Mouse (Mus musculus) liver, postnatal 0 days (tissue): ENCODE measurements around the gene Olfr65.

Source experiments
- CTCF ChIP-seq: sonication (generic); IDR thresholded peaks from 2 replicates; pipeline ENCODE4 v1.5.1; 2016; ENCODE audit warnings: antibody characterized with exemption, low read depth
- EP300 ChIP-seq: IDR thresholded peaks from 2 replicates; pipeline ENCODE4 v1.6.1; 2016; ENCODE audit warnings: antibody characterized with exemption, low read depth, mild to moderate bottlenecking

DNA sequence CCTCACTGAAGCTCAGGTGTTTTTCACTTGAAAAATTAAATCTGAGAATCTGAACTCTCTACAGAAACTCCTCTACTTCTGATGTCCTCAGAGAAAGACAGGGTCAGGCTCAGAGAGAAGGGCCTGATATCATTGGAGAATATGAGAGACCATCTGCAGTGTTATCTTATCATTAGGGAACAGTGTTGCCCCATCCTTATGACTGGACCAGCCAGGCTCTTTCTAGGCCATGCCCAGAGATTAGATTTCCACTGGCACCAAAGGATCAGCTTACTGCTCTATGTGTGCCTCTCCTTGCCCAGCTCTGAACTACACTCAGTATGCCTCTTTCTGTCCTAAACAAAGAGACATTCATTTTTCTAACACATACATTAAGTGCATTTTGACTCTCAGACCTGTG, 12.1 kb downstream of the Olfr65 start:
- TF ChIP-seq EP300 (peak; percentile 97), CTCF (no peak)
